Mouse (Mus musculus): ENCODE data around the gene Pank3.

GRCm38 (mm10) chr11:35755546-35755945, 13.7 kb upstream of the Pank3 start:
- TF ChIP-seq CTCF (IDR thresholded peaks at IDR 0.05; ENCODE audit: control insufficient read depth, insufficient read depth, low read length) (no peak), POLR2A (IDR thresholded peaks at IDR 0.05; ENCODE audit: borderline replicate concordance, control insufficient read depth, low read depth, low read length) (no peak)

Measured in bone marrow, adult 2 months (tissue).